Mouse (Mus musculus) liver, embryonic 14.5 days (tissue): ENCODE data around the gene Ubash3b. TPM values are rescaled to one million over a fixed set of nuclear protein-coding genes. Genes with fewer than 3 reads are reported as not detected.

Experiments
- ATAC-seq: fragments of 200-750 bp; cut with Nextera tagmentation; 2 replicates; pipeline ENCODE4 v1.8.0; 2017; ENCODE audit warnings: moderate number of reproducible peaks, mild to moderate bottlenecking, moderate library complexity; ENCODE audit not compliant: insufficient read depth
- DNase-seq, 3 experiments: peaks; one replicate each; pipeline ENCODE4 v3.0.0-alpha.2; 2012 to 2013; ENCODE audit warnings: low read depth in 3 of 3, low spot score in 3 of 3
- H3K27ac ChIP-seq: fragments of 300-500 bp; sonication (generic); 2 replicates; pipeline ENCODE4 v1.5.1; 2014; ENCODE audit warnings: moderate library complexity, mild to moderate bottlenecking, control low read depth, inconsistent platforms
- H3K27me3 ChIP-seq: fragments of 300-500 bp; sonication (generic); 2 replicates; pipeline ENCODE4 v1.6.1; 2014; ENCODE audit warnings: mild to moderate bottlenecking, low read length, moderate library complexity; ENCODE audit not compliant: control insufficient read depth, insufficient read depth
- H3K36me3 ChIP-seq: fragments of 300-500 bp; sonication (generic); replicated peaks from 2 replicates; pipeline ENCODE4 v1.6.1; 2014; ENCODE audit warnings: low read depth; ENCODE audit not compliant: control insufficient read depth, insufficient read depth
- H3K4me1 ChIP-seq, 2 experiments: fragments of 200-500 bp in 1 of 2; fragments of 300-500 bp in 1 of 2; sonication (generic) in 1 of 2; replicated peaks; 2 replicates each; pipeline ENCODE4 v1.6.1; 2012 to 2014; ENCODE audit warnings: antibody characterized with exemption in 1 of 2, inconsistent platforms in 1 of 2, low read length in 1 of 2; ENCODE audit not compliant: control insufficient read depth in 2 of 2, insufficient read depth in 2 of 2
- H3K4me2 ChIP-seq: fragments of 300-500 bp; sonication (generic); 2 replicates; pipeline ENCODE4 v1.6.1; 2014; ENCODE audit warnings: low read depth, mild to moderate bottlenecking, control low read depth, moderate library complexity
- H3K4me3 ChIP-seq, 2 experiments: fragments of 200-500 bp in 1 of 2; fragments of 300-500 bp in 1 of 2; sonication (generic) in 1 of 2; 2 replicates each; pipeline ENCODE4 v1.5.1; 2012 to 2014; ENCODE audit warnings: low read depth in 2 of 2, low read length in 2 of 2, mild to moderate bottlenecking in 2 of 2, control low read depth in 1 of 2, inconsistent platforms in 1 of 2, moderate library complexity in 1 of 2; ENCODE audit not compliant: insufficient read depth in 1 of 2
- H3K9ac ChIP-seq: fragments of 300-500 bp; sonication (generic); replicated peaks from 2 replicates; pipeline ENCODE4 v1.6.1; 2014; ENCODE audit warnings: mild to moderate bottlenecking, control low read depth, moderate library complexity
- H3K9me3 ChIP-seq: fragments of 300-500 bp; sonication (generic); 2 replicates; pipeline ENCODE4 v1.6.1; 2016; ENCODE audit warnings: low read length, mixed read lengths; ENCODE audit not compliant: control insufficient read depth
- CTCF ChIP-seq: IDR thresholded peaks from 2 replicates; pipeline ENCODE4 v1.5.1; 2016; ENCODE audit warnings: antibody characterized with exemption, low read depth, control low read depth
- EP300 ChIP-seq: IDR thresholded peaks from 2 replicates; pipeline ENCODE4 v1.6.1; 2016; ENCODE audit warnings: antibody characterized with exemption, low read depth
- WGBS: fragments of 180-500 bp; shearing (Covaris S2); extraction: QIAGEN DNeasy Blood & Tissue Kit; methylation state at CpG from one replicate; pipeline ENCODE4 v1.1.7; 2014; ENCODE audit not compliant: insufficient replicate concordance; 5-methylcytosine and 5-hydroxymethylcytosine counted together
- polyA plus RNA-seq, 2 experiments: library from polyadenylated mRNA; depleted of rRNA in 1 of 2; stranded (reverse) in 1 of 2; unstranded in 1 of 2; fragments of >200 nt; fragmentation: Nextera tagmentation in 1 of 2; extraction: Ambion mirVana in 1 of 2; gene quantifications; 2 replicates each; pipeline versions ENCODE4 v1.2.1 to v1.2.3; 2012 to 2014

Ubash3b gene
- polyA plus RNA-seq, 2 experiments: 3.5 to 5.9 TPM

DNA sequence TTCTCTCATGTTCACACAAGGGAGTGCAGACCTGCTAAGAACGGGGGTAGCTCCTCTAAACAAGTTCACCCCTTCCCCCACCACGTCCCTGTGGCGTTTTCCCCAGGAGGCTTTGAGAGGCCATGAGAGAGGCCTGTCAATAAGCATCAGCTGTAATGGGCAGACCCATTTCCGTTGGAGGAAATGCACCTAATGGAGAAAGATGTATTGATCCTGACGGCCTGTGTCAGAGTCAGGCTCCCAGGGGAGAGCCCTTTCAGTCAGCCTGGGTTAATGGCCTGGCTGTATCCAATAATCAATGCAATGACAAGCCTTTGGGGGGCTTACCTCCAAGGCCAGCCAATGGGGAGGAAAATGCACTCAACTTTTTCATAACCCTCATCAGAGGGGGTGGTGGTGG lies 100.1 kb downstream of the Ubash3b start:
- Histone ChIP-seq H3K9ac (no peak overlapping the region), H3K4me3 (no peak overlapping the region), H3K4me2 (no peak overlapping the region), H3K4me1 (peaks cover 5 to 17% of the 10 kb centered on the region in 2 experiments), H3K27me3 (no peaks in the 10 kb centered on the region), H3K9me3 (no peaks in the 10 kb centered on the region), H3K27ac (no peak overlapping the region), H3K36me3 (no peaks in the 10 kb centered on the region)
- ATAC-seq (no peak), DNase-seq (no peak)
- WGBS: 44% methylated on average over 5 of the region's 5 CpGs
- TF ChIP-seq CTCF (no peak), EP300 (no peak)

DNA sequence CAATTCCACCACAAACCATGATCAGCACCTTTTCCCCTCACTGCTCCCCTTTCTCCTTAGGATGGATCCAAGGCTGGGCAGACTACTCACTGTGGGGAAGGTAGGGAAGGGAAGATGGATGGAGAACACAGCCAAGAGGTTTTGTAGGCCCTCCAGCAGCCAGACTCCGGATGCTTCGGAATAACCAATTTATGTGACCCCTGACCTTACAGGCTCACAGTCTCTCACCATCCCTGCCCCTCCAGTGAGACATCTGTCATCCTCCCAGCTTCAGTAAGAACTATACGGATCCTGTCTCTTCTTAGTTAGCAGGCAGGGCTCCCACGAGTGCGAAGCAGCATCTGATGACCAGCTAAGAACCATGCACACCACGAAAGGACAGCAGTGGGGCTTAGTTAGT lies 100.9 kb downstream of the Ubash3b start:
- Histone ChIP-seq H3K9me3 (no peaks in the 10 kb centered on the region), H3K4me3 (no peak overlapping the region), H3K4me2 (no peak overlapping the region), H3K27me3 (no peaks in the 10 kb centered on the region), H3K9ac (no peak overlapping the region), H3K4me1 (peaks cover 5 to 17% of the 10 kb centered on the region in 2 experiments), H3K27ac (no peak overlapping the region), H3K36me3 (no peaks in the 10 kb centered on the region)
- no peak for ATAC-seq
- WGBS: 74% methylated on average over 6 of the region's 6 CpGs
- no peak for DNase-seq
- no peak for TF ChIP-seq EP300
- no peak for TF ChIP-seq CTCF

DNA sequence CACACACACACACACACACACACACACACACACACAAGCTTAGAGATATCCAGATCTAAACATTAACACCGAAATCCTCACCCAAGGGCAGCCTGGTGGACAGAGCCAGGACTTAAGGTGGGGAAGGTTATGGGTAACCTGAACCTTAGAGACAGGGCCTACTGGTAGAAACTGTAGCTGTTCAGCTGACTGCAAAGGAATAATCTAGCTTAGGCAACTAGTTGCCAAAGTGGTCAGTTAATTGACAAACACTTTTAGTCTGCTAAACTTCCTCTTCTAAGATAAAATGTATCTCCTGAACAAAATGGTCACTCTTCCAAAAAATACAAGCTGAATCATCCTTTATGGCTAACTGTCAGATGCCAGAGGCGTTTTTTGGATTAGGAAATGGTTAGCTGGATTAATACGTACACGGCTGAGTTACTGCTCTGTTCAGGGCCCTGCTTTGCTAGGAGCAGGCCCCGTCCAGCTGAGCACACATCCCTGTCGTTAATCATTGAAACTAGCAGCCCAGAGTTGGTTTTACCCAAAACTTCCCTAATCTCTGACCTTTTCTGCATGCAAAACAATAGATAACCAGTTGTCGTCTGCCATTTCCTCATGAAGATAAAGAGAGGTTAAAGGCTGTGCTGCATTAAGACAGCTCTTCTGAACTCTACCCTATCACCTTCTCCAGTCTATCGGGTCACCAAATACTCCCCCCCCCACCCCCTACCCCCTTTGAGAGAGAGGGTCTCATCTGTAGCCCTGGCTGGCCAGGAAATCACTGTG lies 102.5 kb downstream of the Ubash3b start:
- ATAC-seq: peak; percentile 79
- 11% methylated on average over 8 of the region's 8 CpGs for WGBS

GRCm38 (mm10) chr9:41054166-41054565 lies 107.3 kb downstream of the Ubash3b start:
- Histone ChIP-seq H3K27me3 (no peaks in the 10 kb centered on the region), H3K4me1 (peaks cover 12 to 28% of the 10 kb centered on the region in 2 experiments), H3K36me3 (no peaks in the 10 kb centered on the region), H3K9ac (no peak overlapping the region), H3K9me3 (no peaks in the 10 kb centered on the region), H3K4me3 (no peak overlapping the region), H3K4me2 (no peak overlapping the region), H3K27ac (no peak overlapping the region)
- ATAC-seq: no peak
- TF ChIP-seq CTCF: no peak
- no peak for TF ChIP-seq EP300
- WGBS: 75% methylated on average over 9 of the region's 9 CpGs
- DNase-seq: no peak

More for the DNA sequence above, 102.5 kb downstream of the Ubash3b start:
- Histone ChIP-seq H3K27me3 (no peaks in the 10 kb centered on the region), H3K27ac (no peak overlapping the region; the same call in 1 of the 2 replicates), H3K4me2 (no peak overlapping the region), H3K4me1 (peaks cover 5 to 17% of the 10 kb centered on the region in 2 experiments), H3K4me3 (no peak overlapping the region), H3K36me3 (no peaks in the 10 kb centered on the region), H3K9me3 (no peaks in the 10 kb centered on the region), H3K9ac (no peak overlapping the region)
- peak; percentile 71 for TF ChIP-seq EP300
- no peak for TF ChIP-seq CTCF
- DNase-seq: no peak

DNA sequence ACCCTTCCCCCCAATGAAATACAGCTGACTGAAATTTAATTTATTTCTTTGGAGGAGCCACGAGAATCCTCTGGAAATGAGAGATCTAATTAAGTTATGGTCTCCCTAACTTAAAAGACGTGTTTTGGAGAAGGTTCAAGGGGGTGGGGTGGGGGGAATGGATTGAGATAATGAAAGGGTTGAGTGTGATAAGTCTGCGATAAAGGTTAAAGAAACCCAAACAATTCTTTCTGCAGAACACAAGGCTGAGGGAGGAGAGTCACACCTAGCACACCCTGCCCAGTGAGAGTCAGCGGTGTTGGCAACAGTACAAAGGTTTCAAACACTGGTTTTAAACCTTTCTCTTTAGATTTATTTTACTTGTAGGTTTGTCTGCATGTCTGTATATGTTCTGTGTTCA lies 108.0 kb downstream of the Ubash3b start:
- ATAC-seq (no peak), DNase-seq (no peak)
- Histone ChIP-seq H3K9ac (no peak overlapping the region), H3K4me1 (peaks cover 17 to 28% of the 10 kb centered on the region in 2 experiments), H3K9me3 (no peaks in the 10 kb centered on the region), H3K36me3 (no peaks in the 10 kb centered on the region), H3K4me3 (no peak overlapping the region), H3K27ac (no peak overlapping the region), H3K4me2 (no peak overlapping the region), H3K27me3 (no peaks in the 10 kb centered on the region)
- 34% methylated on average over 4 of the region's 4 CpGs for WGBS
- TF ChIP-seq EP300: no peak
- no peak for TF ChIP-seq CTCF
